In the genomic region with DNA sequence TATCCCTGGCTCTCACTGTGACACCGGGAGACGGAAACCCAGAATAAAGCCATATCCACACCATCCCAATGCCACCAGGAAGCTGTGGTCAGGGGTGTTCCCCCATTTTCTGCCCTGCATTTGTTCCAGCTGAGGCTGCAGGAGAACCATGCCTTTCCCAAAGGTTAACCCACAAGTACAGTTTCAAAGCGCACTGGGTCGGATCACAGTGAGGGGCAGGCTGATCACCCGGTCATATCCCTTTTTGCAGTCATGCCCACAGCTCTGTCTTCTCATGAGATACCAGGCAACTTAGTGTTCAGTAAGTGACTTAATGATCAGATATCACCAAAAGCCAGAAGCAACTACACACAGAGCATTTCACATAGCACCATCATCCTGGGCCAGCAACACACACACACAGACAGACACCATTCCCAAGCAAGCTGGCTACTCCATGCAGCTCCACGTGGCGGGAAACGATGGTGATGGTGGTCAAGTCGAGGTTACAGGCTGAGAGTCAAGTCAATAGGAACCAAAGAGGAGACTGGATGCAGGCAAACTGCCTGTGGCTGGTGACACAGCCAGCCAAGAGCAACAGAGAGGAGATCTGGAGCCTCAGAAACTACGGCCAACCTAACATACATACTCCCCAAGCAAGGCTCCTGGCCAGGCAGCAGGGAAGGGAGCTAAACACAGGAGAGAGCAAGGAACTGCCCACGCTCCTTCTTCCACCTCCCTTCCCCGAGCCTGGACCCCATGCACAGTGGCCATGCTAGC, we compare ENCODE assay signal across 10 mouse cellular contexts. TPM values are rescaled to one million over a fixed set of nuclear protein-coding genes. Genes with fewer than 3 reads are reported as not detected.
DNase-seq lines count a peak whose midpoint lies in the region; ATAC-seq and TF ChIP-seq lines count a peak whose summit lies in the region.
"Had no signal": no experiment of that assay in that cellular context is flagged by ENCODE, and none has a peak within 500 bp of the region (broad histone marks: within the 10 kb centered on the region; RNA-seq: fewer than 3 reads in every experiment).

No protein-coding gene starts in this region.

- peaks cover 57% of the 10 kb centered on the region for H3K4me1 ChIP-seq in lung, embryonic 14.5 days (ENCODE audit: insufficient read depth)
- peaks cover 84% of the 10 kb centered on the region for H3K4me1 ChIP-seq in limb, embryonic 10.5 days
- H3K4me1 ChIP-seq in stomach, embryonic 16.5 days (ENCODE audit: control insufficient read depth, insufficient read depth, low read length) = peaks cover 75% of the 10 kb centered on the region

- H3K36me3 ChIP-seq in lung, embryonic 14.5 days (ENCODE audit: insufficient read depth) = no peaks in the 10 kb centered on the region
- no peaks in the 10 kb centered on the region; the same call in 1 of the 2 replicates for H3K36me3 ChIP-seq in limb, embryonic 10.5 days
- H3K36me3 ChIP-seq in stomach, embryonic 16.5 days (ENCODE audit: control insufficient read depth, insufficient read depth, low read length) = no peaks in the 10 kb centered on the region

- no peak overlapping the region for H3K4me2 ChIP-seq in lung, embryonic 14.5 days
- no peak overlapping the region for H3K4me2 ChIP-seq in stomach, embryonic 16.5 days (ENCODE audit: low read depth, low read length)

- peak overlapping the region; percentile 100; the same call in 1 of the 2 replicates for H3K27ac ChIP-seq in lung, embryonic 14.5 days (ENCODE audit: low read depth)
- H3K27ac ChIP-seq in limb, embryonic 10.5 days = peak overlapping the region; percentile 42; the same call in 1 of the 2 replicates
- peak overlapping the region; percentile 99; the same call in 1 of the 2 replicates for H3K27ac ChIP-seq in stomach, embryonic 16.5 days (ENCODE audit: low read length)

- TF ChIP-seq CTCF in lung, embryonic 14.5 days (IDR thresholded peaks at IDR 0.05; ENCODE audit: low read depth) = no peak

- no peak overlapping the region for H3K4me3 ChIP-seq in lung, embryonic 14.5 days (ENCODE audit: low read depth, low read length)
- no peak overlapping the region for H3K4me3 ChIP-seq in limb, embryonic 10.5 days
- no peak overlapping the region for H3K4me3 ChIP-seq in stomach, embryonic 16.5 days (replicated peaks; ENCODE audit: low read length)

- no peak overlapping the region for H3K9ac ChIP-seq in lung, embryonic 14.5 days
- no peak overlapping the region for H3K9ac ChIP-seq in stomach, embryonic 16.5 days (ENCODE audit: low read length)

- DNase-seq in cerebellum, postnatal 10 days = peak; percentile 59 to 71
- DNase-seq in cerebellum, postnatal 36 days = no peak
- no peak for DNase-seq in lung, embryonic 14.5 days
- no peak for DNase-seq in lung, postnatal 4 days
- no peak for DNase-seq in limb, embryonic 10.5 days (ENCODE audit: low spot score)
- no peak for DNase-seq in urinary bladder, postnatal 14 days (ENCODE audit: low spot score)
- DNase-seq in lung, adult 18-20 months = no peak
- DNase-seq: kidney, postnatal 25 days; right cerebral cortex, postnatal 4 days had no signal

- no peaks in the 10 kb centered on the region for H3K27me3 ChIP-seq in lung, embryonic 14.5 days (ENCODE audit: insufficient read depth, low read length)
- H3K27me3 ChIP-seq in limb, embryonic 10.5 days (ENCODE audit: low read depth, poor library complexity, severe bottlenecking) = no peaks in the 10 kb centered on the region
- no peaks in the 10 kb centered on the region for H3K27me3 ChIP-seq in stomach, embryonic 16.5 days (ENCODE audit: control insufficient read depth, insufficient read depth, low read length)

- no peak for ATAC-seq in lung, embryonic 14.5 days (ENCODE audit: insufficient read depth)
- no peak for ATAC-seq in stomach, embryonic 16.5 days (ENCODE audit: insufficient read depth, low FRiP score)

- no peaks in the 10 kb centered on the region for H3K9me3 ChIP-seq in lung, embryonic 14.5 days (ENCODE audit: low read depth, low read length)
- no peaks in the 10 kb centered on the region for H3K9me3 ChIP-seq in limb, embryonic 10.5 days (replicated peaks)
- no peaks in the 10 kb centered on the region for H3K9me3 ChIP-seq in stomach, embryonic 16.5 days (replicated peaks; ENCODE audit: control insufficient read depth, low read length)

- WGBS in lung, embryonic 14.5 days = 75% methylated on average over 12 of the region's 12 CpGs
- WGBS in limb, embryonic 10.5 days = 89% methylated on average over 12 of the region's 12 CpGs
- 77% methylated on average over 12 of the region's 12 CpGs for WGBS in stomach, embryonic 16.5 days

RNA-seq across cellular contexts. Expression of a gene that starts 35.7 kb away (rescaled TPM):
- 34.9 and 36.5 TPM in 2 replicates for polyA plus RNA-seq in lung, embryonic 14.5 days (2014; fragmentation: Nextera tagmentation; extraction: Ambion mirVana)
- polyA plus RNA-seq in limb, embryonic 10.5 days (2016; fragmentation: Nextera tagmentation; extraction: Ambion mirVana) = 22.4 and 26.8 TPM in 2 replicates
- polyA plus RNA-seq in stomach, embryonic 16.5 days (2015; fragmentation: Nextera tagmentation; extraction: Ambion mirVana) = 21.4 and 24.6 TPM in 2 replicates

Comparison
In these comparisons a context has a peak if more than half of its experiments do, and no peak if none do; other contexts are left out.
1. DNase-seq: peak in cerebellum, postnatal 10 days (2 of 2); none in cerebellum, postnatal 36 days (0 of 2), lung, embryonic 14.5 days (single experiment), lung, postnatal 4 days (0 of 2), limb, embryonic 10.5 days (single experiment), urinary bladder, postnatal 14 days (single experiment) and lung, adult 18-20 months (0 of 2).
2. H3K27ac ChIP-seq: peak in every context shown above with its lines; median percentile 100 in lung, embryonic 14.5 days; 99 in stomach, embryonic 16.5 days; 42 in limb, embryonic 10.5 days.